Mouse (Mus musculus) T-helper 2 cell (primary cell): ENCODE data around the gene Sfmbt1.

ENCODE experiments used
- in situ Hi-C: fragments of 300-600 bp; cut with MboI, MseI; formaldehyde crosslinking; loops from one replicate; pipeline ENCODE4 v1.15.1; 2025; ENCODE audit warnings: high pct_unique_total_duplicates

The Sfmbt1 gene

GRCm38 (mm10) chr14:30870206-30871147 is 155.8 kb downstream of the Sfmbt1 start:
- in situ Hi-C loops: no loop called here
